Mouse (Mus musculus): Measurements from ENCODE around the gene Zfp335. TPM values are rescaled to one million over a fixed set of nuclear protein-coding genes. Genes with fewer than 3 reads are reported as not detected.
"Not testable (repeated sequence)": the region's sequence is repeated elsewhere in the genome, so short reads cannot be mapped to it uniquely, and the experiment has no call there.

The Zfp335 gene
- total RNA-seq, 2 experiments from 2014 or later: 14.7 to 15.8 TPM

- DNase-seq: no peak
These were observed 18.8 kb downstream of the Zfp335 start for GRCm38 (mm10) chr2:164892696-164893216.

- no peak for DNase-seq
These were observed 19.5 kb downstream of the Zfp335 start for GRCm38 (mm10) chr2:164891908-164892695.

GRCm38 (mm10) chr2:164891056-164891834 is 20.3 kb downstream of the Zfp335 start:
- DNase-seq: no peak

GRCm38 (mm10) chr2:164890411-164891049 is 21.0 kb downstream of the Zfp335 start:
- DNase-seq: no peak

- no peak for DNase-seq
These were observed 21.6 kb downstream of the Zfp335 start for GRCm38 (mm10) chr2:164889960-164890359.

- DNase-seq: no peak
These were observed 22.6 kb downstream of the Zfp335 start for GRCm38 (mm10) chr2:164888996-164889395.

GRCm38 (mm10) chr2:164886617-164887016 is 24.9 kb downstream of the Zfp335 start:
- DNase-seq: no peak

DNA sequence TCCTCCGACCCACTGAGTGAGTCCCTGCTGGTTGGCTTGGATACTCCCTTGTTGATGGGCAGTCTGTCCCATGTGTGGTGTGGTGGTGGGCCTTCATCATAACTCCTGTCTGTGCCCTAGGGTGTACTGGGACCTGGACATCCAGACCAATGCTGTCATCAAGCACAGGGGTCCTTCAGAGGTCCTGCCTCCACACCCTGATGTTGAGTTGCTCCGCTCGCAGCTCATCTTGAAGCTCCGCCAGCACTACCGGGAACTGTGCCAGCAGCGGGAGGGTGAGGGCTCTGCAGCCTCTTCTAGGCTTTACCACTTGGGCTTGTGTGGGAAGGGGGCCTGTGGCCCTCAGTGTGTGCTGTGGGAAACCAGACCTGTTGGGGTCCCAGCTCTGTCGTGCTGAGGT is 25.8 kb downstream of the Zfp335 start:
- peak; percentile 92 for DNase-seq

DNA sequence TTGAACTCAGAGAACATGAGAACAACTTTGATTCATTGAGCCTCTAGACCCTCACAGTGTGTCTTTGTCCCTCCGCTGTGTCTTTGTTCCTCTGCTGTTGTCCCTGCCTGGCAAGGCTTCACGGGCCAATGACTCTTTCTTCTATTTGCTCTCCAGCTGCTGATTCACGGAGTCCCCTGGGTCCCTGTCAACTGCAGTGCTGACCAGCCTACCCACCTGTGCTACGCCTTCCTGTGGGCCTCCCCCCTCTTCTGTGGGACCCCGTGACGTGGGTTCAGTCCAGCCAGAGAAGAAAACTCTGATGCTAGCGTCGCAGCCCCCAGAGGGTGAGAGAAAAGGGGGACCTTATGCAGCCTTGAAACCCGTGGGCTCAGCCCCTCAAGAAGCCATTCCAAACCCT is 28.9 kb downstream of the Zfp335 start:
- no peak for DNase-seq

DNA sequence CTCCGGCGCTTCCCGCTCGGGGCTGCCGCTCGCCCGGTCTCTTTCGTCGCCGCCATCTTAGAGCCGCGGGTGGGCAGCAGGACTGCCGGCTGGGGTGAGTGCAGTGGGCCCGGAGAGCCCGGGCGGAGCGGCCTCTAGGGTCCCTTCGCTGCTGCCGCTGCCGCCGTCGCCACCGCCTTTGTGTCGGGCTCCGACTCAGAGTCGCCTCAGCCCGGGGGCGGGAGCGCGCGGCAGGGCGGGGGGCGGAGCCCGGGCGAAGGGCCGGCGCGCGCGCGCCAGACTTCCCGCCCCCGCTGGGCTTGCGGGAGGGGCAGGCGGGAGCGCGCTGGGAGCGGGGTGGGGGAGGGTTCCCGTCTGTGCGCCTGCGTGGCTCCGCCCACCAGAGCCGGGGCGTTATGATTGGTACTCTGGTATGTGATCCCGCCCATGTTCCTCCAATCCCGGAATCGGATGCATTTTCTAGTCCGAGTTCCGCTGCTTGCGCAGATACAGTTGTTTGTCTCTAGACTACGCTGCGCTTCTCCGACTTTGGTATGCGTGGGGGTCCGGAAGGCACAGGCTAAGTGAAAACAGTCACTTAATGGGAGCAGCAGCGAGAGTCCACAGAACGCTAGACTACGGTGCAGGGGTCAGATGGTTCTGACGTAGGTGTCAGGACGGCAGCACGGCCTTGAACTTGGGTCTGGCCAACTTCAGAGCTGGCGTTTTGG is 31.8 kb downstream of the Zfp335 start:
- peak; percentile 96 for DNase-seq

DNA sequence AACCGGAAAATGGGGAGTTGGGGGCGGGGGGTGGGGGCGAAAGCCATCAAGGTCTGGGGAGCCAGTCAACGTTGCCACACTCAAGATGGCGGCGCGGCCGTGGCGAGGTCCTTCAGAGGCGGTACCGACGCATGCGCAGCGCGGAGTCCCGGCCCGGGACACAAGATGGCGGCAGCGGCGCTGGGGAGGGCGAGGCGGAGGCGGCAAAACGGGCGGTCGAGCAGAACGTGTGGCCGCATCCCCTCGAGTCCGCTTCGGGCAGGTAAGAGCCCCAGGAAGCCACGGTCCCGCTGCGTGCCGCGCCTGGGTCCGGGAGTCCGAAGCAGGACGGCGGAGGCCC is 32.4 kb downstream of the Zfp335 start, which contains the start of gene Pcif1:
TSS of gene Pcif1 (plus strand) at position 77 of the 340 bp plus-strand sequence.
- DNase-seq: peak; percentile 96

GRCm38 (mm10) chr2:164878509-164879227 is 32.9 kb downstream of the Zfp335 start:
- peak; percentile 68 for DNase-seq

DNA sequence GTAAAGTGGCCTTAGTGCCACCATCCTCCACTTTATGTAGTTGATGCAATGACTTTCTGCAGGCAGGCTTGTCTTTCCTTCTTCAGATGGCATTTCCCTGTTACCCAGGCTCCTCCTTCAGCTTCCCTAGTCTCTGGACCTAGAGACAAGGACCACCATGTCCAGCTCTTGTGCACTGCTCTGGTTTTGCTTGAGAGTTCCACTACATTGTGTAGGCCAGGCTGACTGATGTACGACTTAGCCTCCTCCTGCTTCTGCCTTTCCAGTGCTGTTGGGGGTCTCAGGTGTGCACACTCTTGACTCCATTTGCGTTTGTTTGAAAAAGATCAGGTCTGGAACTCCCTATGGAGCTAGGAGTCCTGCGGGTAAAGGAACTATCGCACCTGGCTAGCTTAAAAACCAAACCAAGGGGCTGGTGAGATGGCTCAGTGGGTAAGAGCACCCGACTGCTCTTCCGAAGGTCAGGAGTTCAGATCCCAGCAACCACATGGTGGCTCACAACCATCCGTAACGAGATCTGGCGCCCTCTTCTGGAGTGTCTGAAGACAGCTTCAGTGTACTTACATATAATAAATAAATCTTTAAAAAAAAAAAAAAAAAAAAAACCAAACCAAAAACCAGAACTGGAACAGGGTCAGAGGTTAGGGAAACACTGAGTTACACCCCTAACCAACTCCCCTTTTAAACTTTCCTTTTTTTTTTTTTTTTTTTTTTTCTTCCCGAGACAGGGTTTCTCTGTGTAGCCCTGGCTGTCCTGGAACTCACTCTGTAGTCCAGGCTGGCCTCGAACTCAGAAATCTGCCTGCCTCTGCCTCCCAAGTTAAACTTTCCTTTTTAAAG is 34.0 kb downstream of the Zfp335 start:
- not testable (repeated sequence) for DNase-seq

DNA sequence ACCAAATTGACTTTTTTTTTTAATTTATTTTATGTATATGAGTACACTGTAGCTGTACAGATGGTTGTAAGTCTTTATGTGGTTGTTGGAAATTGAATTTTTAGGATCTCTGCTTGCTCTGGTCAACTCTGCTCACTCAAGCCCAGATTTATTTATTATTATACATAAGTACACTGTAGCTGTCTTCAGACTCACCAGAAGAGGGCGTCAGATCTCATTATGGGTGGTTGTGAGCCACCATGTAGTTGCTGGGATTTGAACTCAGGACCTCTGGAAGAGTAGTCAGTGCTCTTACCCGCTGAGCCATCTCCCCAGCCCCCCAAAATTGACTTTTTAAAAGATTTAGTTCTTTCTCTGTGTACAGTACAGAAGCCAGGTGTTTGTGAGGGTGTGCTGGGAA is 35.9 kb downstream of the Zfp335 start:
- DNase-seq: not testable (repeated sequence)

GRCm38 (mm10) chr2:164874239-164874769 is 37.3 kb downstream of the Zfp335 start:
- DNase-seq: peak; percentile 55

DNA sequence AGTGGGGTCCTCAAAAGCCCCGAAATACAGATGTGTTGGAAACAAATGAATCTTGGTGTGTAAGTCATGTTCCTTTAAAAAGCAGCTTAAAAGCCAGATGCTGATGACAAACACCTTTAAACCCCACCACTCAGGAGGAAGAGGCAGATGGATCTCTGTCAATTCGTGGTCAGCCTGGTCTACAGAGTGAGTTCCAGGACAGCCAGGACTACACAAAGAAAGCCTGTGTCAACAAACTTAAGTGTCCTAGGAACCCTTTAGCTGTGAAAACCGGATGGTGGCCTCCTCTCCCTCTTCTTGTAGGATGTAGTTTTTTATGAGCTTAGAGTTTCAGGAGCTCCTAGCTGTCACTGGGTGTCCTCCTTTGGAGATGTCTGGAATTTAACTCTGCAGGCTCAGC is 37.9 kb downstream of the Zfp335 start:
- DNase-seq: no peak

- no peak for DNase-seq
These were observed 39.8 kb downstream of the Zfp335 start for GRCm38 (mm10) chr2:164871602-164872303.

DNA sequence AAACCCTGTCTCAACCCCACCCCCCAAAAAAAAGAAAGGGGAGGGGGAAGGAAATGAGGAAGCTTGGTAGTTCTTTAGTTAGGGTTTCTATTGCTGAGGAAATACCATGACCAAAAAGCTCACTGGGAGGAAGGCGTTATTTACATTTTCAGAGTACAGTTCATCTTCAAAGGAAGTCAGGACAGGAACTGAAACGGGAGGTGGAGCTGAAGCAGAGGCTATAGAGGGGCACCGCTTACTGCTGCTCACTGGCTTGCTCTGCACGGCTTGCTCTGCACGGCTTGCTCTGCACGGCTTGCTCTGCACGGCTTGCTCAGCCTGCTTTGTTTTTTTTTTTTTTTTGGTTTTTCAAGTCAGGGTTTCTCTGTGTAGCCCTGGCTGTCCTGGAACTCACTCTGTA is 43.1 kb downstream of the Zfp335 start:
- DNase-seq: no peak

- DNase-seq: no peak
These were observed 44.0 kb downstream of the Zfp335 start for GRCm38 (mm10) chr2:164867566-164867965.
